Mouse (Mus musculus): ENCODE measurements around the gene Agk. TPM values are rescaled to one million over a fixed set of nuclear protein-coding genes. Genes with fewer than 3 reads are reported as not detected.

Gene Agk
- 58.8 and 61.4 TPM in 2 replicates for polyA plus RNA-seq (2012; rRNA removed)

DNA sequence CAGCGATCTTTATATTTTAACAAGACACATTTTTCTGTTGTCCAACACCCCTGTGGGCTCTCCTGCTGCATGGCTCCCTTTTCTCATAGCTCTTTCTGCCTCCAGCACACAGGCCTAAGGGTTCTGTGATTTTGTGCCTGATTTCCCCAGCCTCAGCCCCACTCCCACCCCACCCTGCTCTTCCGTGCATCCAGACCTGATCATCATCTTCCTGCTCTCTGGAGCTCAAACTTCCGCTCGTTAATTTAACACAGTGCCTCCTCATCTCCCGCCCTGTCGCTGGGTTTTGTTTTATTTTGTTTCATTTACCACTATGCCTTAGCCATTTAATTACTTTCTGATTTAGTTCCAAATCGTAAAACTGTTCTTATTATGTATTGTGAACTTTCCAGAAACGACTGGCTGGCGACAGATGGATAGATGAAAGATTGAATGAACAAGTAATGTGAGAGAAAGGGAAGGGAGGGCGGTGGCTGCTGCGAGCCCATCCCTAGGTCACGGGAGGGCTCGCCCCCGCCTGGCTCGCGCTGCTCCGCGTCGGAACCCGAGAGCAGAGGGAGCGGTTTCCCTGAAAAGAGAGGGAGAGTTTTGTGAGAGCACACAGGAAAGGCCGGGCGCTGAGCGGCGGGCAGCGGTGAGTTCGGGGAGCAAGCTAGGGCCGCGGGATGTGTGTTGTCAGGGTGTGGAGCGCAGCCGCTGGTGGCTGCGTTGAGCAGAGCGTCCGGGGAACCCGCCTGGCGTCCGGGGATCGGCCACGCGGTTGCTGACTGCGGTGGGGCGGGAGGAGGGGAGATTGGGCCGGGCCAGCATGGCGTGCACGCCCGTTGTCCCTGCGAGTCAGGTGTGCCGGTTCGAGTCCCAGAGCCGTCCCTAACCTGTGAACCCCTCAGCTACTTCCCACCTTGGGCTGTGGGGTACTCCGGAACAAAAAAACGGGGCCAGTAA is at the start of gene Agk:
Agk (plus strand) TSS at position 276 of the 945 bp plus-strand sequence.

DNA sequence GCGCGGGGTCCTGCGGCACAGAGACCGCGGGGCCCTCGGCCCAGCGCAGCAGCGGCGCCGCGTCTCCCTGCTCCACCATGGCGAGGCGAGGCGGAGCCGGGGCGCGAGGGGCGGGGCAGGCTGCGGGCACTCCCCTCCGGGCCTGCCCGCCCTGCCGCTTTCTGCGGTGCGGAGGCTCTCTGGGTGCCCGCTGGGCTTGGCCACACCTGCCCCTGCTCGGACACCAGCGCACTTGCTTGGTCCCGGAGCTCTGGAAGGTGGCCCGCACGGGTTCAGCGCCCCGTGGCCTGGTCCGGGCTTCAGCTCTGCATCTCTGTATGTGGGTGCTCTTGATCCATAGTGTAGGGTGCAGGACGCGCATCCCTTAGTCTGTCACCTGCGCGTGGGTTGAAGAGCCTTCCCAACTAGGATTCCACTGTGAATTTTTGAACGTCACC is 111.1 kb downstream of the Agk start, which contains the start of gene E330009J07Rik:
E330009J07Rik (minus strand) TSS at position 89 of the 437 bp plus-strand sequence.

DNA sequence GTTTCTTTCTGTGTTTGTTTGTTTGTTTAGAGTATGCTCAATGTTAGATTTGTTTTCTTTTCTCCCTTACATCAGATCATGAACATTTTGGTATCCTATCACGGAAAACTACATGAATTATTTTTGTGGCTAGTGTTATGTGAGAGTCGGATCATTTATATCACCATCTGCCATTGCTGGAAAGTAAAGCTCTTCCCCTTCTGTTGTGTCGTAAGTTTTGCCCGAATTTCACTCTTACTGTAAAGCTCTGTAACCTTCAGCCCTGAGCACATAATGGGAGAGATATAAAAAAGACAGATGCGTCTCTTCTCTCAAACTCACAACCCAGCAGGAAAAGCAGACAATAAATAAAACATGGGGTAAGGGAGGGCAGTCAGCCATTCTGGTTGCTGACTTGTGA is 114.0 kb downstream of the Agk start, which contains the start of gene Wee2:
Wee2 (plus strand) TSS at position 153 of the 400 bp plus-strand sequence.

Other genes with a start within 250 kb of the Agk start
- gene E330009J07Rik, start 111.0 kb downstream of the Agk start, polyA plus RNA-seq (2012; rRNA removed) = 16.3 and 18.1 TPM in 2 replicates
- 0.10 and 0.24 TPM in 2 replicates for gene Wee2, start 113.9 kb downstream of the Agk start, polyA plus RNA-seq (2012; rRNA removed)
- 63.9 and 72.0 TPM in 2 replicates for gene Ssbp1, start 146.2 kb downstream of the Agk start, polyA plus RNA-seq (2012; rRNA removed)
- gene Tas2r137, start 166.1 kb downstream of the Agk start, polyA plus RNA-seq (2012; rRNA removed) = 0.15 TPM in 1 of 2 replicates, not detected in the other
- gene Tas2r108, start 168.4 kb downstream of the Agk start, polyA plus RNA-seq (2012; rRNA removed) = 0.54 and 0.59 TPM in 2 replicates
- not detected in 2 replicates for gene Prss37, start 194.3 kb downstream of the Agk start, polyA plus RNA-seq (2012; rRNA removed)
- not detected in 2 replicates for gene Olfr461, start 229.9 kb downstream of the Agk start, polyA plus RNA-seq (2012; rRNA removed)
- 0.12 and 0.17 TPM in 2 replicates for gene Olfr460, start 244.3 kb downstream of the Agk start, polyA plus RNA-seq (2012; rRNA removed)

Measured in central nervous system, embryonic 18 days (tissue).